17 mouse cellular contexts compared by ENCODE assay signal in the genomic region with DNA sequence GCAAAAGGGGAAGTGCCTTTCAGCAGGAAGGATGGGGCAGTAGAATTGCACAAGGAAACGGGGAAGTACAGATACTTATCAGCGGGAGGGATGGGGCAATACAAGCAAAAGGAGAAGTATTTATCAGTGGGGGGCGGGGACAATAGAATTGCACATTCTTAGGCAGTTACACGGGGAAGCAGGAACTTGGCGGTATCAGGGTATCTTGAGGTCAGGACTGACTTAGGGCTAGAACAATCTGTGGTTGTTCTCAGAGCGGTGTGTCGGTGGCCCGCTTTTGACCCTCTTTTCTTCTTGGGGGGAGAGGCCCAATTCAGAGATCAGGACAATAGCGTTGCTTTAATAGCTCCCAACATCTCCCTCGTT. TPM values are rescaled to one million over a fixed set of nuclear protein-coding genes. Genes with fewer than 3 reads are reported as not detected.
"Had no signal": no experiment of that assay in that cellular context is flagged by ENCODE, and none has a peak within 500 bp of the region (broad histone marks: within the 10 kb centered on the region; RNA-seq: fewer than 3 reads in every experiment).

No protein-coding gene starts in this region.

RNA-seq across cellular contexts. Expression of gene Tdrd5, which starts 14.3 kb away (rescaled TPM):
- total RNA-seq: heart, postnatal 25 days; heart, postnatal 36 days; hematopoietic stem cell, adult 5-6 weeks had no signal
- polyA plus RNA-seq: heart, postnatal 0 days; hindbrain, embryonic 10.5 days; inflammation-experienced regulatory T-cells, adult 6 months; large intestine, adult 2 months had no signal

RNA-seq across cellular contexts. Expression of gene Nphs2, which starts 21.3 kb away (rescaled TPM):
- total RNA-seq: heart, postnatal 25 days; heart, postnatal 36 days; hematopoietic stem cell, adult 5-6 weeks; layer of hippocampus, adult 2 months; layer of hippocampus, postnatal 14 days had no signal
- polyA plus RNA-seq: heart, embryonic 12.5 days; heart, embryonic 13.5 days; heart, embryonic 14.5 days; heart, embryonic 16.5 days; hindbrain, embryonic 10.5 days; hindbrain, embryonic 11.5 days; hindbrain, embryonic 13.5 days; inflammation-experienced regulatory T-cells, adult 6 months; intestine, embryonic 15.5 days; intestine, embryonic 16.5 days had no signal
